Mouse (Mus musculus) forebrain, embryonic 11.5 days (tissue): ENCODE results near the gene Pomt1. TPM values are rescaled to one million over a fixed set of nuclear protein-coding genes. Genes with fewer than 3 reads are reported as not detected.

ENCODE experiments used
- ATAC-seq: fragments of 200-750 bp; cut with Nextera tagmentation; replicated peaks from 2 replicates; pipeline ENCODE4 v1.8.0; 2017; ENCODE audit warnings: moderate TSS enrichment; ENCODE audit not compliant: low FRiP score
- DNase-seq: peaks from one replicate; pipeline ENCODE4 v3.0.0-alpha.2; 2017; ENCODE audit warnings: low spot score
- H3K27ac ChIP-seq: fragments of 300-500 bp; sonication (generic); 2 replicates; pipeline ENCODE4 v1.5.1; 2014; ENCODE audit warnings: low read depth, low read length
- H3K27me3 ChIP-seq: fragments of 300-500 bp; sonication (generic); 2 replicates; pipeline ENCODE4 v1.6.1; 2014; ENCODE audit warnings: mild to moderate bottlenecking, low read length, mixed read lengths; ENCODE audit not compliant: control insufficient read depth, insufficient read depth
- H3K36me3 ChIP-seq: fragments of 300-500 bp; sonication (generic); 2 replicates; pipeline ENCODE4 v1.6.1; 2014; ENCODE audit warnings: mild to moderate bottlenecking, low read length, moderate library complexity, mixed read lengths; ENCODE audit not compliant: control insufficient read depth, insufficient read depth
- H3K4me1 ChIP-seq: fragments of 300-500 bp; sonication (generic); replicated peaks from 2 replicates; pipeline ENCODE4 v1.6.1; 2014; ENCODE audit warnings: low read length, mixed read lengths; ENCODE audit not compliant: control insufficient read depth, insufficient read depth
- H3K4me2 ChIP-seq: fragments of 300-500 bp; sonication (generic); 2 replicates; pipeline ENCODE4 v1.6.1; 2014; ENCODE audit warnings: low read depth, mild to moderate bottlenecking, low read length, moderate library complexity, mixed read lengths; ENCODE audit not compliant: severe bottlenecking
- H3K4me3 ChIP-seq: fragments of 300-500 bp; sonication (generic); 2 replicates; pipeline ENCODE4 v1.5.1; 2014; ENCODE audit warnings: low read depth, low read length
- H3K9ac ChIP-seq: fragments of 300-500 bp; sonication (generic); 2 replicates; pipeline ENCODE4 v1.6.1; 2014; ENCODE audit warnings: low read length
- H3K9me3 ChIP-seq: fragments of 300-500 bp; sonication (generic); 2 replicates; pipeline ENCODE4 v1.6.1; 2016; ENCODE audit warnings: low read length, mixed read lengths; ENCODE audit not compliant: control insufficient read depth
- WGBS: fragments of 180-500 bp; shearing (Covaris S2); extraction: QIAGEN DNeasy Blood & Tissue Kit; methylation state at CpG from one replicate; pipeline ENCODE4 v1.1.7; 2014; 5-methylcytosine and 5-hydroxymethylcytosine counted together
- polyA plus RNA-seq: library from polyadenylated mRNA; unstranded; fragments of >200 nt; fragmentation: Nextera tagmentation; extraction: Ambion mirVana; gene quantifications from 2 replicates; pipeline ENCODE4 v1.2.1, GENCODE M21; 2014

Pomt1 gene
- polyA plus RNA-seq, 1 experiment from 2014 or later, result 33.3 TPM

GRCm38 (mm10) chr2:32200712-32201111 lies 35.7 kb upstream of the Pomt1 start:
- 97% methylated on average over 11 of the region's 11 CpGs for WGBS
- no peak overlapping the region for H3K27ac ChIP-seq
- H3K27me3 ChIP-seq, result no peaks in the 10 kb centered on the region
- no peaks in the 10 kb centered on the region for H3K9me3 ChIP-seq
- H3K36me3 ChIP-seq, result peaks cover 56% of the 10 kb centered on the region
- no peak for DNase-seq
- no peak for ATAC-seq
- no peak overlapping the region for H3K9ac ChIP-seq
- no peak overlapping the region for H3K4me3 ChIP-seq
- no peak overlapping the region for H3K4me2 ChIP-seq
- no peaks in the 10 kb centered on the region for H3K4me1 ChIP-seq

GRCm38 (mm10) chr2:32201527-32201926 lies 34.9 kb upstream of the Pomt1 start:
- Histone ChIP-seq H3K9ac (no peak overlapping the region), H3K4me1 (no peaks in the 10 kb centered on the region), H3K9me3 (no peaks in the 10 kb centered on the region), H3K4me3 (no peak overlapping the region), H3K4me2 (no peak overlapping the region), H3K27me3 (no peaks in the 10 kb centered on the region), H3K27ac (no peak overlapping the region), H3K36me3 (peaks cover 50% of the 10 kb centered on the region)
- ATAC-seq (no peak), DNase-seq (no peak)
- WGBS, result 85% methylated on average over 7 of the region's 7 CpGs

GRCm38 (mm10) chr2:32203853-32204252 lies 32.5 kb upstream of the Pomt1 start:
- Histone ChIP-seq H3K4me1 (no peaks in the 10 kb centered on the region), H3K9me3 (no peaks in the 10 kb centered on the region), H3K4me2 (no peak overlapping the region), H3K9ac (no peak overlapping the region), H3K27ac (no peak overlapping the region), H3K4me3 (no peak overlapping the region), H3K27me3 (no peaks in the 10 kb centered on the region), H3K36me3 (peaks cover 61% of the 10 kb centered on the region)
- ATAC-seq, result no peak
- no peak for DNase-seq
- 95% methylated on average over 13 of the region's 13 CpGs for WGBS

- no peak for ATAC-seq
- 95% methylated on average over 1 of the region's 1 CpGs for WGBS
- Histone ChIP-seq H3K9me3 (no peaks in the 10 kb centered on the region), H3K27ac (no peak overlapping the region), H3K9ac (no peak overlapping the region), H3K36me3 (peaks cover 45% of the 10 kb centered on the region), H3K4me1 (no peaks in the 10 kb centered on the region), H3K4me2 (no peak overlapping the region), H3K4me3 (no peak overlapping the region), H3K27me3 (no peaks in the 10 kb centered on the region)
- DNase-seq, result no peak
These were observed 28.7 kb upstream of the Pomt1 start for GRCm38 (mm10) chr2:32207682-32208081.

GRCm38 (mm10) chr2:32211689-32212088 lies 24.7 kb upstream of the Pomt1 start:
- H3K27me3 ChIP-seq, result no peaks in the 10 kb centered on the region
- H3K4me3 ChIP-seq, result no peak overlapping the region
- WGBS, result 93% methylated on average over 8 of the region's 8 CpGs
- H3K36me3 ChIP-seq, result peaks cover 49% of the 10 kb centered on the region
- ATAC-seq (no peak), DNase-seq (no peak)
- H3K9ac ChIP-seq, result no peak overlapping the region
- H3K27ac ChIP-seq, result no peak overlapping the region
- H3K4me1 ChIP-seq, result no peaks in the 10 kb centered on the region
- no peaks in the 10 kb centered on the region for H3K9me3 ChIP-seq
- H3K4me2 ChIP-seq, result no peak overlapping the region

GRCm38 (mm10) chr2:32213000-32213399 lies 23.4 kb upstream of the Pomt1 start:
- WGBS, result 93% methylated on average over 10 of the region's 10 CpGs
- H3K27ac ChIP-seq, result no peak overlapping the region

GRCm38 (mm10) chr2:32215576-32215975 lies 20.8 kb upstream of the Pomt1 start:
- no peak overlapping the region for H3K4me2 ChIP-seq
- H3K4me1 ChIP-seq, result no peaks in the 10 kb centered on the region
- no peaks in the 10 kb centered on the region for H3K9me3 ChIP-seq
- H3K27me3 ChIP-seq, result no peaks in the 10 kb centered on the region
- no peak overlapping the region for H3K27ac ChIP-seq
- no peak overlapping the region for H3K4me3 ChIP-seq
- peaks cover 60% of the 10 kb centered on the region for H3K36me3 ChIP-seq
- no peak for ATAC-seq
- DNase-seq, result no peak
- H3K9ac ChIP-seq, result no peak overlapping the region
- 96% methylated on average over 10 of the region's 10 CpGs for WGBS

More at GRCm38 (mm10) chr2:32213000-32213399, 23.4 kb upstream of the Pomt1 start:
- no peak for DNase-seq
- ATAC-seq, result no peak
- Histone ChIP-seq H3K4me1 (no peaks in the 10 kb centered on the region), H3K27me3 (no peaks in the 10 kb centered on the region), H3K36me3 (peaks cover 51% of the 10 kb centered on the region), H3K4me3 (no peak overlapping the region), H3K9ac (no peak overlapping the region), H3K4me2 (no peak overlapping the region), H3K9me3 (no peaks in the 10 kb centered on the region)

- no peak for ATAC-seq
- Histone ChIP-seq H3K4me2 (no peak overlapping the region), H3K36me3 (peaks cover 64% of the 10 kb centered on the region), H3K9ac (no peak overlapping the region), H3K27ac (no peak overlapping the region), H3K4me3 (no peak overlapping the region), H3K27me3 (no peaks in the 10 kb centered on the region), H3K9me3 (no peaks in the 10 kb centered on the region), H3K4me1 (no peaks in the 10 kb centered on the region)
- no peak for DNase-seq
- WGBS, result 92% methylated on average over 10 of the region's 10 CpGs
These were observed 19.9 kb upstream of the Pomt1 start for GRCm38 (mm10) chr2:32216506-32216905.

GRCm38 (mm10) chr2:32217656-32218055 lies 18.7 kb upstream of the Pomt1 start:
- H3K27ac ChIP-seq, result no peak overlapping the region
- no peaks in the 10 kb centered on the region for H3K4me1 ChIP-seq
- H3K4me2 ChIP-seq, result no peak overlapping the region
- peaks cover 66% of the 10 kb centered on the region for H3K36me3 ChIP-seq
- no peaks in the 10 kb centered on the region for H3K27me3 ChIP-seq
- no peak overlapping the region for H3K9ac ChIP-seq
- DNase-seq (no peak), ATAC-seq (no peak)
- WGBS, result 85% methylated on average over 8 of the region's 8 CpGs
- H3K4me3 ChIP-seq, result no peak overlapping the region
- H3K9me3 ChIP-seq, result no peaks in the 10 kb centered on the region
